Mouse (Mus musculus) liver, embryonic 14.5 days (tissue): ENCODE data around the gene Tnk1. TPM values are rescaled to one million over a fixed set of nuclear protein-coding genes. Genes with fewer than 3 reads are reported as not detected.

Experiments used
- ATAC-seq: fragments of 200-750 bp; cut with Nextera tagmentation; 2 replicates; pipeline ENCODE4 v1.8.0; 2017; ENCODE audit warnings: moderate number of reproducible peaks, mild to moderate bottlenecking, moderate library complexity; ENCODE audit not compliant: insufficient read depth
- DNase-seq, 3 experiments: peaks; one replicate each; pipeline ENCODE4 v3.0.0-alpha.2; 2012 to 2013; ENCODE audit warnings: low read depth in 3 of 3, low spot score in 3 of 3
- H3K27ac ChIP-seq: fragments of 300-500 bp; sonication (generic); 2 replicates; pipeline ENCODE4 v1.5.1; 2014; ENCODE audit warnings: moderate library complexity, mild to moderate bottlenecking, control low read depth, inconsistent platforms
- H3K27me3 ChIP-seq: fragments of 300-500 bp; sonication (generic); 2 replicates; pipeline ENCODE4 v1.6.1; 2014; ENCODE audit warnings: mild to moderate bottlenecking, low read length, moderate library complexity; ENCODE audit not compliant: control insufficient read depth, insufficient read depth
- H3K36me3 ChIP-seq: fragments of 300-500 bp; sonication (generic); replicated peaks from 2 replicates; pipeline ENCODE4 v1.6.1; 2014; ENCODE audit warnings: low read depth; ENCODE audit not compliant: control insufficient read depth, insufficient read depth
- H3K4me1 ChIP-seq, 2 experiments: fragments of 200-500 bp in 1 of 2; fragments of 300-500 bp in 1 of 2; sonication (generic) in 1 of 2; replicated peaks; 2 replicates each; pipeline ENCODE4 v1.6.1; 2012 to 2014; ENCODE audit warnings: antibody characterized with exemption in 1 of 2, inconsistent platforms in 1 of 2, low read length in 1 of 2; ENCODE audit not compliant: control insufficient read depth in 2 of 2, insufficient read depth in 2 of 2
- H3K4me2 ChIP-seq: fragments of 300-500 bp; sonication (generic); 2 replicates; pipeline ENCODE4 v1.6.1; 2014; ENCODE audit warnings: low read depth, mild to moderate bottlenecking, control low read depth, moderate library complexity
- H3K4me3 ChIP-seq, 2 experiments: fragments of 200-500 bp in 1 of 2; fragments of 300-500 bp in 1 of 2; sonication (generic) in 1 of 2; 2 replicates each; pipeline ENCODE4 v1.5.1; 2012 to 2014; ENCODE audit warnings: low read depth in 2 of 2, low read length in 2 of 2, mild to moderate bottlenecking in 2 of 2, control low read depth in 1 of 2, inconsistent platforms in 1 of 2, moderate library complexity in 1 of 2; ENCODE audit not compliant: insufficient read depth in 1 of 2
- H3K9ac ChIP-seq: fragments of 300-500 bp; sonication (generic); replicated peaks from 2 replicates; pipeline ENCODE4 v1.6.1; 2014; ENCODE audit warnings: mild to moderate bottlenecking, control low read depth, moderate library complexity
- H3K9me3 ChIP-seq: fragments of 300-500 bp; sonication (generic); 2 replicates; pipeline ENCODE4 v1.6.1; 2016; ENCODE audit warnings: low read length, mixed read lengths; ENCODE audit not compliant: control insufficient read depth
- CTCF ChIP-seq: IDR thresholded peaks from 2 replicates; pipeline ENCODE4 v1.5.1; 2016; ENCODE audit warnings: antibody characterized with exemption, low read depth, control low read depth
- EP300 ChIP-seq: IDR thresholded peaks from 2 replicates; pipeline ENCODE4 v1.6.1; 2016; ENCODE audit warnings: antibody characterized with exemption, low read depth
- WGBS: fragments of 180-500 bp; shearing (Covaris S2); extraction: QIAGEN DNeasy Blood & Tissue Kit; methylation state at CpG from one replicate; pipeline ENCODE4 v1.1.7; 2014; ENCODE audit not compliant: insufficient replicate concordance; 5-methylcytosine and 5-hydroxymethylcytosine counted together
- polyA plus RNA-seq, 2 experiments: library from polyadenylated mRNA; depleted of rRNA in 1 of 2; stranded (reverse) in 1 of 2; unstranded in 1 of 2; fragments of >200 nt; fragmentation: Nextera tagmentation in 1 of 2; extraction: Ambion mirVana in 1 of 2; gene quantifications; 2 replicates each; pipeline versions ENCODE4 v1.2.1 to v1.2.3; 2012 to 2014

Gene Tnk1
- polyA plus RNA-seq, 2 experiments, result 0.43 to 1.2 TPM

GRCm38 (mm10) chr11:69900471-69901405 is 42.2 kb upstream of the Tnk1 start, which contains the start of the genes 2810408A11Rik and Neurl4:
Gene 2810408A11Rik (minus strand): TSS chr11:69900987.
Gene Neurl4 (plus strand): TSS chr11:69901072.
- TF ChIP-seq EP300, result peak; percentile 15; the same call in 1 of the 2 replicates
- no peak for TF ChIP-seq CTCF
- H3K27ac ChIP-seq, result peak within 1 kb of the TSS; percentile 82
- peak within 1 kb of the TSS; percentile 91 for H3K9ac ChIP-seq
- peaks cover 16% of the 10 kb centered on the region for H3K36me3 ChIP-seq
- no peaks in the 10 kb centered on the region for H3K9me3 ChIP-seq
- H3K4me2 ChIP-seq, result peak within 1 kb of the TSS; percentile 80
- peak; percentile 93 to 95 (median 94) for DNase-seq
- WGBS, result under 1% methylated on average over 38 of the region's 38 CpGs
- H3K4me3 ChIP-seq, result peak within 1 kb of the TSS; percentile 84 to 98
- no peaks in the 10 kb centered on the region; the same call in 1 of the 2 replicates for H3K27me3 ChIP-seq
- H3K4me1 ChIP-seq, result peaks cover 8 to 15% of the 10 kb centered on the region in 2 experiments
- peak; percentile 90 for ATAC-seq

GRCm38 (mm10) chr11:69899870-69900269 is 41.3 kb upstream of the Tnk1 start:
- H3K9ac ChIP-seq, result no peak overlapping the region; the same call in 1 of the 2 replicates

GRCm38 (mm10) chr11:69895291-69895690 is 36.8 kb upstream of the Tnk1 start, which contains the start of gene Acap1:
Gene Acap1 (minus strand): TSS chr11:69895539.
- TF ChIP-seq EP300 (no peak), CTCF (no peak)
- WGBS, result 20% methylated on average over 4 of the region's 4 CpGs
- DNase-seq, result no peak
- Histone ChIP-seq H3K27me3 (no peaks in the 10 kb centered on the region; the same call in 1 of the 2 replicates), H3K4me3 (peak within 1 kb of the TSS in 1 of 2 experiments; percentile 31; a peak in 1 of 4 replicates), H3K4me1 (peaks cover 8 to 21% of the 10 kb centered on the region in 2 experiments), H3K4me2 (peak within 1 kb of the TSS; percentile 36), H3K9ac (no peak within 1 kb of the TSS; the same call in 1 of the 2 replicates), H3K27ac (no peak within 1 kb of the TSS), H3K9me3 (no peaks in the 10 kb centered on the region), H3K36me3 (no peaks in the 10 kb centered on the region)
- peak; percentile 68; the same call in 1 of the 2 replicates for ATAC-seq

More at GRCm38 (mm10) chr11:69899870-69900269, 41.3 kb upstream of the Tnk1 start:
- 48% methylated on average over 4 of the region's 4 CpGs for WGBS
- H3K36me3 ChIP-seq, result peaks cover 8% of the 10 kb centered on the region
- H3K4me1 ChIP-seq, result peaks cover 14 to 22% of the 10 kb centered on the region in 2 experiments
- no peaks in the 10 kb centered on the region; the same call in 1 of the 2 replicates for H3K27me3 ChIP-seq
- ATAC-seq (no peak), DNase-seq (no peak)
- TF ChIP-seq CTCF (no peak), EP300 (no peak)
- peak overlapping the region; percentile 80 for H3K4me2 ChIP-seq
- no peaks in the 10 kb centered on the region for H3K9me3 ChIP-seq
- H3K27ac ChIP-seq, result no peak overlapping the region
- no peak overlapping the region for H3K4me3 ChIP-seq

GRCm38 (mm10) chr11:69894671-69895070 is 36.1 kb upstream of the Tnk1 start:
- ATAC-seq (no peak), DNase-seq (no peak)
- Histone ChIP-seq H3K9ac (no peak overlapping the region), H3K27me3 (no peaks in the 10 kb centered on the region; the same call in 1 of the 2 replicates), H3K4me2 (no peak overlapping the region), H3K4me3 (no peak overlapping the region), H3K9me3 (no peaks in the 10 kb centered on the region), H3K4me1 (peaks cover 7 to 15% of the 10 kb centered on the region in 2 experiments), H3K36me3 (no peaks in the 10 kb centered on the region), H3K27ac (no peak overlapping the region)
- no peak for TF ChIP-seq EP300
- no peak for TF ChIP-seq CTCF
- 13% methylated on average over 5 of the region's 5 CpGs for whole genome bisulfite sequencing

- Histone ChIP-seq H3K27me3 (no peaks in the 10 kb centered on the region), H3K4me3 (no peak overlapping the region), H3K36me3 (no peaks in the 10 kb centered on the region), H3K4me1 (peaks cover 17 to 32% of the 10 kb centered on the region in 2 experiments), H3K4me2 (no peak overlapping the region), H3K9me3 (no peaks in the 10 kb centered on the region), H3K27ac (no peak overlapping the region), H3K9ac (no peak overlapping the region)
- TF ChIP-seq EP300 (no peak), CTCF (no peak)
- WGBS, result 34% methylated on average over 4 of the region's 4 CpGs
- ATAC-seq, result no peak
- DNase-seq, result no peak
Observed at GRCm38 (mm10) chr11:69891482-69891881, 33.0 kb upstream of the Tnk1 start.
